Mouse (Mus musculus) natural killer cell, adult 2 months (primary cell): ENCODE data around the gene Nek9.

Experiments used
- DNase-seq, 2 experiments: peaks; one replicate each; pipeline ENCODE4 v3.0.0; 2022; ENCODE audit warnings: low spot score in 2 of 2

Nek9 gene

GRCm38 (mm10) chr12:85347196-85347595 is 8.0 kb upstream of the Nek9 start:
- no peak for DNase-seq

- DNase-seq: peak; percentile 50 to 64
Measured at GRCm38 (mm10) chr12:85346374-85346773, 7.2 kb upstream of the Nek9 start.

- DNase-seq: no peak
Measured at GRCm38 (mm10) chr12:85345559-85345958, 6.4 kb upstream of the Nek9 start.

GRCm38 (mm10) chr12:85344252-85344651 is 5.1 kb upstream of the Nek9 start:
- DNase-seq: no peak

GRCm38 (mm10) chr12:85342310-85342709 is 3.1 kb upstream of the Nek9 start:
- DNase-seq: no peak

- DNase-seq: peak; percentile 41
Measured at GRCm38 (mm10) chr12:85341131-85341530, 2.0 kb upstream of the Nek9 start.

GRCm38 (mm10) chr12:85339947-85340346 is 785 bp upstream of the Nek9 start:
- peak; percentile 15 to 25 for DNase-seq

- no peak for DNase-seq
Measured at GRCm38 (mm10) chr12:85338815-85339214, 347 bp downstream of the Nek9 start.

- no peak for DNase-seq
Measured at GRCm38 (mm10) chr12:85337567-85338311, 1.4 kb downstream of the Nek9 start.

- no peak for DNase-seq
Measured at GRCm38 (mm10) chr12:85330153-85330552, 9.0 kb downstream of the Nek9 start.

- no peak for DNase-seq
Measured at GRCm38 (mm10) chr12:85308651-85309050, 30.5 kb downstream of the Nek9 start.

- DNase-seq: peak; percentile 69 to 80
Measured at GRCm38 (mm10) chr12:85305247-85305892, 33.8 kb downstream of the Nek9 start.

GRCm38 (mm10) chr12:85304725-85305124 is 34.4 kb downstream of the Nek9 start:
- peak; percentile 44 to 77 for DNase-seq

- no peak for DNase-seq
Measured at GRCm38 (mm10) chr12:85303256-85303655, 35.9 kb downstream of the Nek9 start.

- no peak for DNase-seq
Measured at GRCm38 (mm10) chr12:85298835-85299180, 40.4 kb downstream of the Nek9 start.

GRCm38 (mm10) chr12:85298127-85298834 is 40.9 kb downstream of the Nek9 start:
- DNase-seq: no peak

GRCm38 (mm10) chr12:85297345-85297997 is 41.7 kb downstream of the Nek9 start:
- no peak for DNase-seq

GRCm38 (mm10) chr12:85296915-85297314 is 42.2 kb downstream of the Nek9 start:
- DNase-seq: no peak

- DNase-seq: no peak
Measured at GRCm38 (mm10) chr12:85295506-85295905, 43.7 kb downstream of the Nek9 start.

GRCm38 (mm10) chr12:85292906-85293305 is 46.3 kb downstream of the Nek9 start:
- DNase-seq: no peak

GRCm38 (mm10) chr12:85292288-85292687 is 46.9 kb downstream of the Nek9 start:
- no peak for DNase-seq

- DNase-seq: no peak
Measured at GRCm38 (mm10) chr12:85291541-85291940, 47.6 kb downstream of the Nek9 start.
